Mouse (Mus musculus) naive thymus-derived CD4-positive, alpha-beta T cell, adult 5 months (primary cell): ENCODE measurements around the gene Aph1a. TPM values are rescaled to one million over a fixed set of nuclear protein-coding genes. Genes with fewer than 3 reads are reported as not detected.

Source experiments
- polyA plus RNA-seq: library from polyadenylated mRNA; unstranded; fragments of 100-300 nt; shearing (Covaris generic); gene quantifications from one replicate; pipeline ENCODE4 v1.2.1, GENCODE M21; 2017

The Aph1a gene
- polyA plus RNA-seq = 26.9 TPM

GRCm38 (mm10) chr3:95893606-95894316, at the start of gene Aph1a:
TSS of gene Aph1a (plus strand) at chr3:95893969.

GRCm38 (mm10) chr3:95855502-95856089, 38.2 kb upstream of the Aph1a start, which contains the start of gene Prpf3:
TSS of gene Prpf3 (minus strand) at chr3:95855885.

GRCm38 (mm10) chr3:95871392-95871867, 22.3 kb upstream of the Aph1a start, which contains the start of gene Mrps21:
TSS of gene Mrps21 (minus strand) at chr3:95871519.

GRCm38 (mm10) chr3:95881979-95882815, 11.6 kb upstream of the Aph1a start, which contains the start of gene Ciart:
TSS of gene Ciart (minus strand) at chr3:95882251.

GRCm38 (mm10) chr3:95891211-95892065, 2.3 kb upstream of the Aph1a start, which contains the start of gene BC028528:
TSS of gene BC028528 (minus strand) at chr3:95892005.

GRCm38 (mm10) chr3:95904568-95904967, 10.8 kb downstream of the Aph1a start, which contains the start of gene Car14:
TSS of gene Car14 (minus strand) at chr3:95904691.

GRCm38 (mm10) chr3:95928658-95929503, 35.1 kb downstream of the Aph1a start, which contains the start of gene Anp32e:
TSS of gene Anp32e (plus strand) at chr3:95929246.

Other genes starting within 250 kb of the Aph1a start
- gene Mcl1, start 235.2 kb upstream of the Aph1a start, polyA plus RNA-seq = 715 TPM
- gene Adamtsl4, start 206.1 kb upstream of the Aph1a start, polyA plus RNA-seq = 8.3 TPM
- gene Ecm1, start 154.4 kb upstream of the Aph1a start, polyA plus RNA-seq = 95.4 TPM
- 60.4 TPM for gene Tars2, start 133.8 kb upstream of the Aph1a start, polyA plus RNA-seq
- 60.5 TPM for gene Rprd2, start 75.1 kb upstream of the Aph1a start, polyA plus RNA-seq
- gene Prpf3, start 38.1 kb upstream of the Aph1a start, polyA plus RNA-seq = 52.1 TPM
- gene Mrps21, start 22.4 kb upstream of the Aph1a start, polyA plus RNA-seq = 99.3 TPM
- gene Ciart, start 11.7 kb upstream of the Aph1a start, polyA plus RNA-seq = 16.8 TPM
- gene BC028528, start 2.0 kb upstream of the Aph1a start, polyA plus RNA-seq = not detected
- not detected for gene Car14, start 10.7 kb downstream of the Aph1a start, polyA plus RNA-seq
- 243 TPM for gene Anp32e, start 35.3 kb downstream of the Aph1a start, polyA plus RNA-seq
- 4.0 TPM for gene Plekho1, start 102.0 kb downstream of the Aph1a start, polyA plus RNA-seq
- gene Vps45, start 164.5 kb downstream of the Aph1a start, polyA plus RNA-seq = 15.4 TPM
- gene Otud7b, start 210.6 kb downstream of the Aph1a start, polyA plus RNA-seq = 14.3 TPM